Mouse (Mus musculus): ENCODE results near the gene Olfr525. TPM values are rescaled to one million over a fixed set of nuclear protein-coding genes. Genes with fewer than 3 reads are reported as not detected.

The Olfr525 gene
- total RNA-seq (2021) = not detected
- long read RNA-seq = 0 reads

- no peak for DNase-seq (ENCODE audit: low spot score in 2 of 2)
Observed at GRCm38 (mm10) chr7:140320558-140320957, at the start of gene Olfr525. Gene Olfr525 (plus strand): TSS chr7:140320858.

DNA sequence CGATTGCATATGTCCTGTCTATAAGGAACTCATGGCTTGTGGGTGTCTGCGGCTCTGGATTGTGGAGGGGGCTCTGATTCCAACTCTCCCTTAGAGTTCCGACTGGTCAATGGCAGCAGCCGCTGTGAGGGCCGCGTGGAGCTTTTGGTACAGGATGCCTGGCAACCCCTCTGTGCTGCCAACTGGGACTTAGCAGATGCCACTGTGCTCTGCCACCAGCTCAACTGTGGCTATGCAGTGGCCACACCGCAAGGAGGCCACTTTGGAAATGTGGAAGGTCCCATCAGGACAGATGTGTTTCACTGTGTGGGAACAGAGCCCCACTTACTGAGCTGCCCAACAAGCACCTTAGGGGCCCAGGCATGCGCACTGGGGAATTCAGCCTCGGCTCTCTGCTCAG is 24.9 kb upstream of the Olfr525 start:
- no peak for DNase-seq (ENCODE audit: low spot score in 2 of 2)

- no peak for DNase-seq (ENCODE audit: low spot score in 2 of 2)
Observed at GRCm38 (mm10) chr7:140296876-140297275, 23.8 kb upstream of the Olfr525 start.

GRCm38 (mm10) chr7:140299416-140299815 is 21.2 kb upstream of the Olfr525 start:
- no peak for DNase-seq (ENCODE audit: low spot score in 2 of 2)

- no peak for DNase-seq (ENCODE audit: low spot score in 2 of 2)
Observed at GRCm38 (mm10) chr7:140319861-140320385, 735 bp upstream of the Olfr525 start.

- DNase-seq (ENCODE audit: low spot score in 2 of 2) = no peak
Observed at GRCm38 (mm10) chr7:140321135-140321534, 477 bp downstream of the Olfr525 start.

GRCm38 (mm10) chr7:140329766-140330304 is 9.2 kb downstream of the Olfr525 start:
- DNase-seq (ENCODE audit: low spot score in 2 of 2) = no peak

GRCm38 (mm10) chr7:140333717-140334116 is 13.1 kb downstream of the Olfr525 start, which contains the start of gene Olfr527:
Gene Olfr527 (plus strand): TSS chr7:140334017.
- no peak for DNase-seq (ENCODE audit: low spot score in 2 of 2)

- no peak for DNase-seq (ENCODE audit: low spot score in 2 of 2)
Observed at GRCm38 (mm10) chr7:140361571-140361970, 40.9 kb downstream of the Olfr525 start, which contains the start of gene Olfr60. Gene Olfr60 (minus strand): TSS chr7:140361671.

DNA sequence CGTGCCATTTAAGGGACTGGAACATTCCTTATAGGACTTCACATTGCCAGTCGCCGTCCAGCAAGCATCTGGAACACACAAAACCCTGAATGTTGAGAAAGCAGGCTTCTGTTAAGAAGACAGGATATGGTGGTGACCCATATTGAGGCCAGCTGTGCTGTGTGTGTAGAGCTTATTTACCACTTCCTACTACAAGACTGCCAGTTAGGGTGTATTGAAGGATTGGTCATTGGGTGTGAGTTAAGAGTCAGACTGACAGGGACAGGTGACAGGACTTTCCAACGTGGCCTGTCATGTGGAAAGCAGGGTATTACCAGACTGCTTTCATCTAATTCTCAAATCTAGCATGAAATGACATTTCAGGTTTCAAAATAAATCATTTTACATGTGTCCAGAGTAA is 53.6 kb downstream of the Olfr525 start:
- no peak for DNase-seq (ENCODE audit: low spot score in 2 of 2)

- no peak for DNase-seq (ENCODE audit: low spot score in 2 of 2)
Observed at GRCm38 (mm10) chr7:140376231-140376630, 55.6 kb downstream of the Olfr525 start, which contains the start of gene Olfr530. Gene Olfr530 (minus strand): TSS chr7:140376331.

DNA sequence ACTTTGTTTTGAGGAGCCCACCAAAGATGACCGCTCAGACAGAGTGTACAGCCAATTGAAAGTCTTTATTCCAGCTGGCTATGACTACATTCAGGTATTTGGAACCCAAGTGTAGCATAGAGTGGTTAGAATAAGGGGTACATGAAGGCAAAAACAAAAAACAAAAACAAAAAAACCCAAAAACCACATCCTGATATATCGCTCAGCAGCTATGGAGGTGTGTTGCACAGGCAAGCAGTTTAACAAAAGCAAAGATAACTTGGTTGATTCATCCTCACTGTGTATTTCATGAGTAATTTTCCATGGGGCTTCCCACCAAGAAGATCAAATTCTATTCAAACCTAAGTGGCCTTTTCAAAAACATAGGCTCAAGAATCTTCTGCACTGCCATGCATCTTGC is 56.3 kb downstream of the Olfr525 start:
- DNase-seq (ENCODE audit: low spot score in 2 of 2) = no peak

Other genes with a start within 250 kb of the Olfr525 start
- gene Caly, start 238.3 kb upstream of the Olfr525 start, total RNA-seq (2021) = 100 to 1,000 TPM; 247 to 252 TPM
- not detected for gene Prap1, start 227.5 kb upstream of the Olfr525 start, total RNA-seq (2021)
- gene Fuom, start 218.4 kb upstream of the Olfr525 start, total RNA-seq (2021) = 10 to 100 TPM; 26.8 to 27.1 TPM
- 1 to 10 TPM; 6.2 to 7.1 TPM for gene Paox, start 205.1 kb upstream of the Olfr525 start, total RNA-seq (2021)
- 10 to 100 TPM; 63.4 to 67.1 TPM for gene Echs1, start 204.4 kb upstream of the Olfr525 start, total RNA-seq (2021)
- 10 to 100 TPM; 27.0 to 30.2 TPM for gene Mtg1, start 183.3 kb upstream of the Olfr525 start, total RNA-seq (2021)
- gene Sprn, start 166.0 kb upstream of the Olfr525 start, total RNA-seq (2021) = 100 to 1,000 TPM; 145 to 155 TPM
- not detected for gene Olfr522, start 156.1 kb upstream of the Olfr525 start, total RNA-seq (2021)
- gene Olfr523, start 147.6 kb upstream of the Olfr525 start, total RNA-seq (2021) = not detected
- gene Olfr524, start 114.9 kb upstream of the Olfr525 start, total RNA-seq (2021) = not detected
- gene Cd163l1, start 102.6 kb upstream of the Olfr525 start, total RNA-seq (2021) = under 1 TPM; 0.64 to 0.78 TPM
- under 1 TPM; 0.18 to 0.20 TPM for gene 5830411N06Rik, start 73.6 kb upstream of the Olfr525 start, total RNA-seq (2021)
- gene Olfr527, start 13.2 kb downstream of the Olfr525 start, total RNA-seq (2021) = not detected
- not detected for gene Olfr60, start 40.8 kb downstream of the Olfr525 start, total RNA-seq (2021)
- not detected for gene Olfr530, start 55.5 kb downstream of the Olfr525 start, total RNA-seq (2021)
- not detected for gene Olfr531, start 82.1 kb downstream of the Olfr525 start, total RNA-seq (2021)
- not detected for gene Olfr532, start 100.8 kb downstream of the Olfr525 start, total RNA-seq (2021)
- gene Olfr533, start 142.5 kb downstream of the Olfr525 start, total RNA-seq (2021) = not detected
- not detected for gene Olfr535, start 163.4 kb downstream of the Olfr525 start, total RNA-seq (2021)
- gene Olfr536, start 186.5 kb downstream of the Olfr525 start, total RNA-seq (2021) = not detected
- not detected for gene Olfr538, start 247.0 kb downstream of the Olfr525 start, total RNA-seq (2021)

All from layer of hippocampus, postnatal 10 days (tissue).